Mouse (Mus musculus): ENCODE measurements at regions not wholly inside any gene's neighbourhood (a gene's known extent, or its start where the extent isn't known, plus 50 kb on each side); places are given as distances from the start of the nearest gene placed in this dataset.
A peak's percentile ranks its signal among the peaks of the same experiment; 100 is the strongest.

DNA sequence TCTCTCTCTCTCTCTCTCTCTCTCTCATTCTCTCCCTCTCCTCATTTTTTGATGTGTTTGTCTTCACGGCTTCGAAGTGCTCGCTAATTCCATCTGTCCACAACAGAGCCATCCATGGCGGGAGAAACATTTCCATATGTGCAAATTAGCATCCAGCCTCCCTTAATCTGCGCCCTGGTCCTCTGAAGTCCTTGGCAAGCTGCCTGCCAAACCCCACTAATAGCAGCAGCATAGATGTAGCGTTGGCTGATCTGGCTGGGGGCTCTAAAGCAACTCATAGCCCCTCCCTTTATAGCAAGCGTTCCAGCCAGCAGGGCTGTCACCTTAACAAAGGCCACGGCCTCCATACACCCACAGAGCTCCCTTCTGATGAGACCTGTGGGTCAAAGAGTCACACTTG, 272.3 kb upstream of the 3110018I06Rik start:
- TF ChIP-seq FLI1 (IDR thresholded peaks at IDR 0.05; ENCODE audit: low read length) (no peak), GATA1 (IDR thresholded peaks at IDR 0.05; ENCODE audit: borderline replicate concordance, low read length) (no peak)
- Histone ChIP-seq H3K4me3 (replicated peaks) (no peak overlapping the region), H3K9me3 (peaks cover 61% of the 10 kb centered on the region)

DNA sequence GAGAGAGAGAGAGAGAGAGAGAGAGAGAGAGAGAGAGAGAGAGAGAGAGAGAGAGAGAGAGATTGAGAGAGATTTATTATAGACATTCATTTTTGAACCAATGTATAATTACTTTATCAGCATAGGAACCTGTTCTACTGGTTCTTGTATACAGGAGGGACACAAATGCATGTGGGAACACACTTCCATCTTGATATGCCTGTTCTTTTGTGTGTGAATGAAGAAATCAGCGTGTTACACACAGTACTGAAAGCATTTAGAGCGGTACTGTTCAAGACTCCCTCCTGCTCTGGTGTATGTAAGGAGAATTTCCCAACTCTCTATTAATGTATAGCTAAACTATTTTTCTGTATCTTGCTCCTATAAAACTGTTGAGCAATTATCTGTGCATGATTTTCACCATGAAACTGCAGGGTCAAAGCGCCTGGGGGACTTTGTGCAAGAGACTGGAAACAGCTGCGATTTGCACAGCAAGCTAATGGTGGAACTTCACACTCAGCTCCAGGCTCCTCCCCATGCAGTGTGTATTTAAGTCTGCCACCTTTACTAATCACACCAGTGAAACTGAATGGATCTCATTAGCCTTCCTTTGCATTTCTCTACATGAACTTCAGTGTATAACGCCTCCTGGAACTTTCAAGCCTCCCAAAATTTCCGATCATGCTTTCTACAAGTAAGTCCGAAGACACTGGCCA, 267.0 kb upstream of the 3110018I06Rik start:
- H3K4me1 ChIP-seq, result no peaks in the 10 kb centered on the region
- H3K4me3 ChIP-seq (replicated peaks), result no peak overlapping the region
- TF ChIP-seq GATA1 (IDR thresholded peaks at IDR 0.05; ENCODE audit: borderline replicate concordance, low read length), result no peak
- TF ChIP-seq FLI1 (IDR thresholded peaks at IDR 0.05; ENCODE audit: low read length), result no peak
- H3K36me3 ChIP-seq (replicated peaks; ENCODE audit: low read length), result no peaks in the 10 kb centered on the region
- peaks cover 65% of the 10 kb centered on the region for H3K9me3 ChIP-seq
- no peaks in the 10 kb centered on the region for H3K27me3 ChIP-seq (replicated peaks)

More for the DNA sequence above, 272.3 kb upstream of the 3110018I06Rik start:
- Histone ChIP-seq H3K4me1 (no peaks in the 10 kb centered on the region), H3K36me3 (replicated peaks; ENCODE audit: low read length) (no peaks in the 10 kb centered on the region), H3K27me3 (replicated peaks) (no peaks in the 10 kb centered on the region)

DNA sequence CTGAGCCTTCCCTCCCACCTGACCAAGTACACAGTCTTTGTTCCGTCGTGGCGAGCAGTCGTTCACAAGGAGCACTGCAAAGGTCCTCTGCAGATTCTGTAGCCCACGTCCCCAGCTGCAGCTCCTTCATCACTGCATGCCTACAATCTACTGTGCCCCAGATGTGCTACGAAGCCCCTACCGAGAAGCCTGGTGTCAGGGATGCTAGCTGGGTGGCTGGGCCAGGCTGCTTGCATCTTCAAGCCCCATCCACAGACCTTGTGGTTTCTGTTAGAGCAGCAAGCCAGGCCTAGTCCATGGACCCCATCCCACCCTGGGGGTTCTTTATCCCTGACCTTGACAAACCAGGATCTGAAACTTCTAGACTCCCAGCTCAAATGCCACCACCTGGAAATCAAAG, 266.3 kb upstream of the 3110018I06Rik start:
- Histone ChIP-seq H3K27me3 (replicated peaks) (no peaks in the 10 kb centered on the region), H3K9me3 (peaks cover 65% of the 10 kb centered on the region), H3K36me3 (replicated peaks; ENCODE audit: low read length) (no peaks in the 10 kb centered on the region), H3K4me3 (replicated peaks) (peak overlapping the region; percentile 14), H3K4me1 (no peaks in the 10 kb centered on the region)
- TF ChIP-seq FLI1 (IDR thresholded peaks at IDR 0.05; ENCODE audit: low read length), result no peak
- TF ChIP-seq GATA1 (IDR thresholded peaks at IDR 0.05; ENCODE audit: borderline replicate concordance, low read length), result no peak

DNA sequence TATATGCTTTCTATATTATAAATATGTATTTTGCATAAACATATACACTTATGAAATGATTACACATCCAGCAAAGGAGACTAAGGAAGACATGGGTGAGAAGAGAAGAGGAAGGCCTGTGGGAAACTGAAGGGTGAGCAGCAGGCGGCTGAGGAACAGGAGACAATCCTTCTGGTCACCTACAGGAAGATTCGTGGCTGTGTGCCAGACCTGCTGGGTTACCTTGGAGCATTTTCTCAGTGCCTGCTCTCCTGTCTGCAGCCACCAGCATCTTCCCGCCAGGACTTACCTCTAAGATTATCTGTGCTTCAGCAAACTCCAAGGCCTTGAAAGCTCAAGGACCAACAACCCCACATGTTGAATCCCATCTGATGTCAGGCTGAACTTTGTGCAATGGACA, 258.3 kb upstream of the 3110018I06Rik start:
- Histone ChIP-seq H3K36me3 (replicated peaks; ENCODE audit: low read length) (no peaks in the 10 kb centered on the region), H3K27me3 (replicated peaks) (no peaks in the 10 kb centered on the region), H3K9me3 (peaks cover 76% of the 10 kb centered on the region), H3K4me3 (replicated peaks) (no peak overlapping the region), H3K4me1 (no peaks in the 10 kb centered on the region)
- TF ChIP-seq GATA1 (IDR thresholded peaks at IDR 0.05; ENCODE audit: borderline replicate concordance, low read length), result no peak
- no peak for TF ChIP-seq FLI1 (IDR thresholded peaks at IDR 0.05; ENCODE audit: low read length)

DNA sequence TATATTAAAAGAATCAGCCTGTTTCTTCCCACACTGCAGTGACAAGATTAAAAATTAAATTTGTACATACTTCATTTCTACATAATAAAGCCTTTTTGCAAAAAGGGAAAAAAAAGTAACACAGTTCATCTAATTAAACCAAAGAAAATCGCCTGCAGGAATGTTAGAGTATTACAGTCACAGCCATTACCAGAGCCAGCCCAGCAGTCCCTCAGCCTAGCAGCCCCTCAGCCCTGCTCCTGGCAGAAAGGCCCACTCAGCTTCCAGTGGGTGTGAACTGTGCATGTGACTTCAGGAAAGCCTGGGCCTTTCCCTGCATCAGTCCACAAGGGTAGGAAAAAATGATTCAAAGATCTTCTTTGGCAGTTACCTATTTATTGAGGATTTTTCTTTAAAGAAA, 256.8 kb upstream of the 3110018I06Rik start:
- H3K9me3 ChIP-seq, result peaks cover 72% of the 10 kb centered on the region
- no peaks in the 10 kb centered on the region for H3K36me3 ChIP-seq (replicated peaks; ENCODE audit: low read length)
- TF ChIP-seq FLI1 (IDR thresholded peaks at IDR 0.05; ENCODE audit: low read length) (no peak), GATA1 (IDR thresholded peaks at IDR 0.05; ENCODE audit: borderline replicate concordance, low read length) (no peak)
- H3K4me3 ChIP-seq (replicated peaks), result no peak overlapping the region
- no peaks in the 10 kb centered on the region for H3K27me3 ChIP-seq (replicated peaks)
- H3K4me1 ChIP-seq, result no peaks in the 10 kb centered on the region

DNA sequence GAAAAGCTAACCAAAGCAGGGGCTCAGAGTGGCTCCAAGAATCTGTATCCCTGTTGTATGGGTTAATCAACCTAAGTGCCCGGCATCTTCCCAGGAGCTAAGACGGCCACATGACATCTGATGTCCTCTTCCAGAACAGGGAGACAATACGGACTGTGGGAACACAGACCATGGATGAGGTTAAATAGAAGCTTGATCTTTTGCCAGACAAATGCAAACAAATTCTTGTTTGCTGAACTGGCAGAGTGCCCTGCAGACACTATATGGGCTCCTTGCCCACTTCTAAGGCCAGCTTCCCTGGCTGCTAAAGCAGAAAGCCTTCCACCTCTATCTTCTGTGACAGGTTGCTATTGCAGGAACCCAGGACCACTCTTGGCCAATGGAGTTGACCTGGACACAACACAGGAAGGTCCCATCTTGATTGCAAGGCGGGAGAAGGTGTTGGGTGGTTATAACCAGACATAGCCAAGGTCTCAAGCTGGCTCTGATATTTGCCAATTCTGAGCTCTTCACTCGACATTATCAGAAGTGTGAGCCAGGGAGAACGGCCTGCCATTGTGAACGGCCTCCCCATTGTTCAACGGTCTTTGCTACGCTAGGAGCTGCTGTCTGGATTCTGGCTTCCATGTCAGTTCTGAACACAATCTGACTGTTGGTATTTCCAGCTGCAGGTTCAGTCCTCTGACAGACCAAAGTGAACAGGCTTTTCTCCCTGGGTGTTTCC, 237.5 kb upstream of the 3110018I06Rik start:
- H3K27me3 ChIP-seq (replicated peaks), result no peaks in the 10 kb centered on the region
- no peak overlapping the region for H3K4me3 ChIP-seq (replicated peaks)
- TF ChIP-seq FLI1 (IDR thresholded peaks at IDR 0.05; ENCODE audit: low read length) (no peak), GATA1 (IDR thresholded peaks at IDR 0.05; ENCODE audit: borderline replicate concordance, low read length) (no peak)
- peaks cover 60% of the 10 kb centered on the region for H3K9me3 ChIP-seq
- H3K36me3 ChIP-seq (replicated peaks; ENCODE audit: low read length), result no peaks in the 10 kb centered on the region
- H3K4me1 ChIP-seq, result no peaks in the 10 kb centered on the region

DNA sequence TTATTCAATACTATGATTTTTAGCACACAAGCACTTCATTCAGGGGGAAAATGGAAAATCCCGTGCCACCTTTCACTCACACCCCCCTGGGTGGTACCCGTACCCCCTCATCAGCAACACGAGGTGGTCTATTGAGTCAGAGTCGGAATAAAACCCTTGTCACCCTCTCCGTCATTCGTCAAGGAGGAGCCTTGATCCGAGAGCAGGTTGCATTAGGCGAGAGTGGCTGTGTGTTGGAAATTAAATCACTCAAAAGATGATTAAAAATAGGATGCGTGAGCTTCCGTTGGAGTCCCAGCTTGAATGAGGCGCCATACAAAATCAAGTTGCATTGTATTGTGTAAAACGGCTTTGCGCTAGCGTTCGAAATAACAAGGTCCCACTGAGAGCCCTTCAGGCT, 236.5 kb upstream of the 3110018I06Rik start:
- no peaks in the 10 kb centered on the region for H3K36me3 ChIP-seq (replicated peaks; ENCODE audit: low read length)
- no peak for TF ChIP-seq GATA1 (IDR thresholded peaks at IDR 0.05; ENCODE audit: borderline replicate concordance, low read length)
- no peak for TF ChIP-seq FLI1 (IDR thresholded peaks at IDR 0.05; ENCODE audit: low read length)
- H3K27me3 ChIP-seq (replicated peaks), result no peaks in the 10 kb centered on the region
- no peaks in the 10 kb centered on the region for H3K4me1 ChIP-seq
- H3K4me3 ChIP-seq (replicated peaks), result no peak overlapping the region
- peaks cover 54% of the 10 kb centered on the region for H3K9me3 ChIP-seq

DNA sequence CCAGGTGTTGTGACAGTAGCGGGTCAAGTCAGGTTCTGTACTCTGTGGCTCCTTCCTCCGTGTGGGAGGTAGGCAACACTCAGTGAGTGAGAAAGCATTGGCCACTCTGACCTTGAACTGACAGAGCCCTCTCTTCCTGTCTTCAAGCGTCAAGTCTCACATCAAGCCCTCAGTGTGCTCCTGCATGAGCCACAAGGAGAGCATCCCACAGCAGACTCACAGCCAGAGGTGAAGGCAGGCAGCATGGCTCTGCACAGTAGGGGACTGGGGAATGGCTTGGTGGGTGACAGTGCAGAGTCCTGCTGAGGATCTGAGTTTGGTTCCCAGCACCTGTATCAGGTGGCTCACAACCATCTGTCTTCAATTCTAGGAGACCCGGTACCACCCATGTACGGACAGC, 226.4 kb upstream of the 3110018I06Rik start:
- Histone ChIP-seq H3K36me3 (replicated peaks; ENCODE audit: low read length) (no peaks in the 10 kb centered on the region), H3K27me3 (replicated peaks) (no peaks in the 10 kb centered on the region), H3K9me3 (peaks cover 70% of the 10 kb centered on the region), H3K4me1 (no peaks in the 10 kb centered on the region), H3K4me3 (replicated peaks) (peak overlapping the region; percentile 29)
- TF ChIP-seq FLI1 (IDR thresholded peaks at IDR 0.05; ENCODE audit: low read length) (no peak), GATA1 (IDR thresholded peaks at IDR 0.05; ENCODE audit: borderline replicate concordance, low read length) (no peak)

DNA sequence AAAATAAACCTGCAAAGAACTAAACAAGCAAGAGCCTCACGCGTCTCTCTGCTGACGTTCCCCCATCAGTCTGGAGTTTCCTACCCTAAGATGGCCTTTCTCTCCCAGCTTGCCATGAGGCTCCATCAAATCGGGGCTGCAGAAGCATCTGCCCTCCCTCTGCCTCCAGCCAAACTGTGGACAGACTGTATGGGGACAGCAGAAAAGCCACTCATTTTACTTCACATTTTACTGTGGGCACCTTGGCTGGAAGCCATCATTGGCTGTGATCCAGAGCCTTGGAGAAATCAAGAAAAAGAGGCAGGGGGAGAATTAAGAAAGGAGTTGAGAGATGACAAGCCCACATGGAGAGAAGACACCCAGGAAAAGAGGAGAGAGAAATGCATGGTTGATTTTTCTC, 225.9 kb upstream of the 3110018I06Rik start:
- Histone ChIP-seq H3K27me3 (replicated peaks) (no peaks in the 10 kb centered on the region), H3K36me3 (replicated peaks; ENCODE audit: low read length) (no peaks in the 10 kb centered on the region), H3K9me3 (peaks cover 67% of the 10 kb centered on the region), H3K4me3 (replicated peaks) (no peak overlapping the region), H3K4me1 (no peaks in the 10 kb centered on the region)
- TF ChIP-seq FLI1 (IDR thresholded peaks at IDR 0.05; ENCODE audit: low read length), result no peak
- TF ChIP-seq GATA1 (IDR thresholded peaks at IDR 0.05; ENCODE audit: borderline replicate concordance, low read length), result no peak

DNA sequence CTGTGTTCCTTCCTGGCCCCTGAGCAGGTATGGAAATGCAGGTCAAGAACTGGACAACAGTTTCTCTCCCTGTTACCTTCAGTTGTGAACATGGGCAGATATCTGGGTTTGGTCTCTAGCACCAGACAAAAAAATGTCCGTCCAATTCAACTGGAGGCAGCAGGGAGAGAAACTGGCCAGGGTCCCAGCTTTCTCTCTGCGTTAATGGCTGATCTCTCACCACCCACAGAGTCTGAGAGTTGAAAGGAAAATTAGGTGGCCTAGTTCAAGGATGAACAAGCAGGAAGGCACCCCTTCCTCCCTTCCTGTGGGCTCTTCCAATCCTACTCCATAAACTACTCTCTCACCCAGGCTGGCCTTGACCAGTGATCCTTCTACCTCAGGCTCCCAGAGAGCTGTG, 221.7 kb upstream of the 3110018I06Rik start:
- Histone ChIP-seq H3K9me3 (peaks cover 80% of the 10 kb centered on the region), H3K4me1 (no peaks in the 10 kb centered on the region), H3K4me3 (replicated peaks) (no peak overlapping the region), H3K36me3 (replicated peaks; ENCODE audit: low read length) (no peaks in the 10 kb centered on the region), H3K27me3 (replicated peaks) (no peaks in the 10 kb centered on the region)
- TF ChIP-seq FLI1 (IDR thresholded peaks at IDR 0.05; ENCODE audit: low read length) (no peak), GATA1 (IDR thresholded peaks at IDR 0.05; ENCODE audit: borderline replicate concordance, low read length) (no peak)
